Mouse (Mus musculus) liver, embryonic 11.5 days (tissue): Measurements from ENCODE around the gene Hagh. TPM values are rescaled to one million over a fixed set of nuclear protein-coding genes. Genes with fewer than 3 reads are reported as not detected.

ENCODE experiments used
- ATAC-seq: fragments of 200-750 bp; cut with Nextera tagmentation; replicated peaks from 2 replicates; pipeline ENCODE4 v1.8.0; 2017; ENCODE audit warnings: moderate number of reproducible peaks, mild to moderate bottlenecking, moderate TSS enrichment, moderate library complexity; ENCODE audit not compliant: low FRiP score
- DNase-seq: peaks from one replicate; pipeline ENCODE4 v3.0.0-alpha.2; 2017; ENCODE audit warnings: low spot score
- H3K27ac ChIP-seq: fragments of 300-500 bp; sonication (generic); 2 replicates; pipeline ENCODE4 v1.5.1; 2014; ENCODE audit warnings: mild to moderate bottlenecking, low read depth, low read length, control low read depth
- H3K27me3 ChIP-seq: fragments of 300-500 bp; sonication (generic); replicated peaks from 2 replicates; pipeline ENCODE4 v1.6.1; 2014; ENCODE audit warnings: low read length, mixed read lengths; ENCODE audit not compliant: control insufficient read depth, insufficient read depth
- H3K36me3 ChIP-seq: fragments of 300-500 bp; sonication (generic); 2 replicates; pipeline ENCODE4 v1.6.1; 2014; ENCODE audit warnings: mild to moderate bottlenecking, low read length, moderate library complexity, mixed read lengths; ENCODE audit not compliant: control insufficient read depth, insufficient read depth
- H3K4me1 ChIP-seq: fragments of 300-500 bp; sonication (generic); replicated peaks from 2 replicates; pipeline ENCODE4 v1.6.1; 2014; ENCODE audit warnings: low read length, mixed read lengths; ENCODE audit not compliant: control insufficient read depth, insufficient read depth
- H3K4me2 ChIP-seq: fragments of 300-500 bp; sonication (generic); 2 replicates; pipeline ENCODE4 v1.6.1; 2014; ENCODE audit warnings: mild to moderate bottlenecking, control low read depth, moderate library complexity
- H3K4me3 ChIP-seq: fragments of 300-500 bp; sonication (generic); 2 replicates; pipeline ENCODE4 v1.5.1; 2014; ENCODE audit warnings: low read depth, low read length, control low read depth
- H3K9ac ChIP-seq: fragments of 300-500 bp; sonication (generic); 2 replicates; pipeline ENCODE4 v1.6.1; 2014; ENCODE audit warnings: low read depth, low read length, control low read depth
- H3K9me3 ChIP-seq: fragments of 300-500 bp; sonication (generic); 2 replicates; pipeline ENCODE4 v1.6.1; 2016; ENCODE audit warnings: low read length, inconsistent platforms, mixed read lengths; ENCODE audit not compliant: control insufficient read depth
- WGBS: fragments of 180-500 bp; shearing (Covaris S2); extraction: QIAGEN DNeasy Blood & Tissue Kit; methylation state at CpG from one replicate; pipeline ENCODE4 v1.1.7; 2014; 5-methylcytosine and 5-hydroxymethylcytosine counted together
- polyA plus RNA-seq: library from polyadenylated mRNA; unstranded; fragments of >200 nt; fragmentation: Nextera tagmentation; extraction: Ambion mirVana; gene quantifications from 2 replicates; pipeline ENCODE4 v1.2.1, GENCODE M21; 2014

The Hagh gene
- polyA plus RNA-seq, 1 experiment from 2014 or later = 56.3 TPM

GRCm38 (mm10) chr17:24873695-24874404, 33.9 kb downstream of the Hagh start:
- ATAC-seq (no peak), DNase-seq (no peak)
- H3K36me3 ChIP-seq = no peaks in the 10 kb centered on the region
- H3K9me3 ChIP-seq = no peaks in the 10 kb centered on the region
- 0 out of 2 replicates have a peak, but pooled peaks cover 3% of the 10 kb centered on the region for H3K4me1 ChIP-seq
- H3K27me3 ChIP-seq = no peaks in the 10 kb centered on the region
- WGBS = 45% methylated on average over 4 of the region's 4 CpGs
- H3K27ac ChIP-seq = no peak overlapping the region
- no peak overlapping the region for H3K4me2 ChIP-seq
- no peak overlapping the region for H3K4me3 ChIP-seq
- H3K9ac ChIP-seq = no peak overlapping the region

- H3K4me3 ChIP-seq = no peak overlapping the region
- H3K27ac ChIP-seq = no peak overlapping the region
- H3K4me2 ChIP-seq = no peak overlapping the region
- 0 out of 2 replicates have a peak, but pooled peaks cover 3% of the 10 kb centered on the region for H3K4me1 ChIP-seq
- ATAC-seq (no peak), DNase-seq (no peak)
- 52% methylated on average over 1 of the region's 1 CpGs for WGBS
- no peaks in the 10 kb centered on the region for H3K36me3 ChIP-seq
- H3K9me3 ChIP-seq = no peaks in the 10 kb centered on the region
- H3K27me3 ChIP-seq = no peaks in the 10 kb centered on the region
- no peak overlapping the region for H3K9ac ChIP-seq
These were observed 34.4 kb downstream of the Hagh start for GRCm38 (mm10) chr17:24874405-24874745.

- H3K4me1 ChIP-seq = 0 out of 2 replicates have a peak, but pooled peaks cover 3% of the 10 kb centered on the region
- no peak overlapping the region for H3K27ac ChIP-seq
- H3K4me2 ChIP-seq = no peak overlapping the region
- ATAC-seq (no peak), DNase-seq (no peak)
- no peak overlapping the region for H3K4me3 ChIP-seq
- no peak overlapping the region for H3K9ac ChIP-seq
- WGBS = 75% methylated on average over 8 of the region's 8 CpGs
- no peaks in the 10 kb centered on the region for H3K36me3 ChIP-seq
- no peaks in the 10 kb centered on the region for H3K9me3 ChIP-seq
- H3K27me3 ChIP-seq = no peaks in the 10 kb centered on the region
These were observed 35.0 kb downstream of the Hagh start for GRCm38 (mm10) chr17:24874989-24875388.

- peak overlapping the region; percentile 12; the same call in 1 of the 2 replicates for H3K4me3 ChIP-seq
- DNase-seq (no peak), ATAC-seq (peak; percentile 10; the same call in 1 of the 2 replicates)
- WGBS = 56% methylated on average over 10 of the region's 10 CpGs
- H3K4me1 ChIP-seq = 0 out of 2 replicates have a peak, but pooled peaks cover 3% of the 10 kb centered on the region
- peak overlapping the region; percentile 41 for H3K9ac ChIP-seq
- no peaks in the 10 kb centered on the region for H3K9me3 ChIP-seq
- peak overlapping the region; percentile 73 for H3K27ac ChIP-seq
- H3K4me2 ChIP-seq = peak overlapping the region; percentile 41
- no peaks in the 10 kb centered on the region for H3K27me3 ChIP-seq
- H3K36me3 ChIP-seq = no peaks in the 10 kb centered on the region
These were observed 37.6 kb downstream of the Hagh start for GRCm38 (mm10) chr17:24877336-24878116.

- Histone ChIP-seq H3K4me2 (peak overlapping the region; percentile 41), H3K9me3 (no peaks in the 10 kb centered on the region), H3K4me1 (0 out of 2 replicates have a peak, but pooled peaks cover 3% of the 10 kb centered on the region), H3K36me3 (peaks cover 3% of the 10 kb centered on the region; the same call in 1 of the 2 replicates), H3K9ac (peak overlapping the region; percentile 41; the same call in 1 of the 2 replicates), H3K27ac (peak overlapping the region; percentile 73; the same call in 1 of the 2 replicates), H3K4me3 (peak overlapping the region; percentile 12; the same call in 1 of the 2 replicates), H3K27me3 (no peaks in the 10 kb centered on the region)
- DNase-seq (no peak), ATAC-seq (peak; percentile 32; the same call in 1 of the 2 replicates)
- 37% methylated on average over 5 of the region's 5 CpGs for WGBS
These were observed 38.1 kb downstream of the Hagh start for GRCm38 (mm10) chr17:24878117-24878397.

GRCm38 (mm10) chr17:24878531-24878930, 38.6 kb downstream of the Hagh start:
- ATAC-seq = no peak
- Histone ChIP-seq H3K36me3 (peaks cover 7% of the 10 kb centered on the region; the same call in 1 of the 2 replicates), H3K4me1 (0 out of 2 replicates have a peak, but pooled peaks cover 3% of the 10 kb centered on the region), H3K4me2 (0 out of 2 replicates have a peak overlapping the region, but pooled peaks have one; percentile 0), H3K27ac (no peak overlapping the region), H3K9me3 (no peaks in the 10 kb centered on the region), H3K27me3 (no peaks in the 10 kb centered on the region), H3K9ac (no peak overlapping the region), H3K4me3 (no peak overlapping the region)
- WGBS = 80% methylated on average over 8 of the region's 8 CpGs
- no peak for DNase-seq

- H3K4me3 ChIP-seq = no peak overlapping the region
- H3K27ac ChIP-seq = no peak overlapping the region
- H3K4me2 ChIP-seq = no peak overlapping the region
- peaks cover 16% of the 10 kb centered on the region; the same call in 1 of the 2 replicates for H3K36me3 ChIP-seq
- peaks cover 11% of the 10 kb centered on the region; the same call in 1 of the 2 replicates for H3K4me1 ChIP-seq
- 52% methylated on average over 7 of the region's 7 CpGs for WGBS
- H3K9ac ChIP-seq = no peak overlapping the region
- no peak for DNase-seq
- H3K9me3 ChIP-seq = no peaks in the 10 kb centered on the region
- no peaks in the 10 kb centered on the region for H3K27me3 ChIP-seq
- no peak for ATAC-seq
These were observed 41.9 kb downstream of the Hagh start for GRCm38 (mm10) chr17:24881738-24882440.

GRCm38 (mm10) chr17:24884391-24884790, 44.4 kb downstream of the Hagh start:
- peaks cover 18% of the 10 kb centered on the region for H3K4me1 ChIP-seq
- ATAC-seq = no peak
- H3K9ac ChIP-seq = no peak overlapping the region
- H3K27ac ChIP-seq = no peak overlapping the region
- 84% methylated on average over 6 of the region's 6 CpGs for whole genome bisulfite sequencing
- H3K4me2 ChIP-seq = peak overlapping the region; percentile 92; the same call in 1 of the 2 replicates
- H3K9me3 ChIP-seq = no peaks in the 10 kb centered on the region
- no peaks in the 10 kb centered on the region for H3K27me3 ChIP-seq
- peaks cover 22% of the 10 kb centered on the region; the same call in 1 of the 2 replicates for H3K36me3 ChIP-seq
- no peak for DNase-seq
- peak overlapping the region; percentile 76 for H3K4me3 ChIP-seq
